25 mouse cellular contexts compared by ENCODE assay signal in genomic region chr1:95748940-95749339, GRCm38 (mm10).
DNase-seq lines count a peak whose midpoint lies in the region; ATAC-seq and TF ChIP-seq lines count a peak whose summit lies in the region.
"Had no signal": no experiment of that assay in that cellular context is flagged by ENCODE, and none has a peak within 500 bp of the region (broad histone marks: within the 10 kb centered on the region; RNA-seq: fewer than 3 reads in every experiment).

No protein-coding gene starts in this region.

- 88% methylated on average over 1 of the region's 1 CpGs for WGBS in heart, adult 2 months
- WGBS in embryonic facial prominence, embryonic 10.5 days = 86% methylated on average over 1 of the region's 1 CpGs

- peak; percentile 73 for DNase-seq in MEL (ENCODE audit: low read depth, low spot score)
- no peak for DNase-seq in heart, adult 2 months
- no peak for DNase-seq in embryonic facial prominence, embryonic 10.5 days (ENCODE audit: low spot score)
- DNase-seq in layer of hippocampus, postnatal 25 days (ENCODE audit: extremely low spot score in 1 of 2, low spot score in 1 of 2) = no peak
- DNase-seq: adrenal gland, postnatal 10 days; adrenal gland, postnatal 36 days; cerebellum, adult 2 months; cerebellum, adult 9-11 months; cerebellum, postnatal 25 days; embryo, embryonic 11 days; forebrain, postnatal 0 days; gastrocnemius, postnatal 25 days; heart, postnatal 10 days; heart, postnatal 36 days; kidney, adult 2 months had no signal

- TF ChIP-seq RAD21 in MEL (IDR thresholded peaks at IDR 0.05; ENCODE audit: low read depth, low read length) = no peak

- H3K4me3 ChIP-seq in MEL (ENCODE audit: control insufficient read depth in 1 of 2, insufficient read depth in 1 of 2, low read depth in 2 of 2, low read length in 2 of 2) = no peak overlapping the region
- H3K4me3 ChIP-seq in heart, adult 2 months = no peak overlapping the region
- no peak overlapping the region for H3K4me3 ChIP-seq in embryonic facial prominence, embryonic 10.5 days
- H3K4me3 ChIP-seq: forebrain, embryonic 10.5 days; heart, embryonic 12.5 days; heart, embryonic 15.5 days; hindbrain, embryonic 12.5 days; hindbrain, embryonic 15.5 days had no signal

- TF ChIP-seq EP300 in MEL (IDR thresholded peaks at IDR 0.05; ENCODE audit: low read depth in 1 of 2, low read length in 2 of 2) = peak; percentile 96 to 99
- no peak for TF ChIP-seq EP300 in heart, adult 2 months (IDR thresholded peaks at IDR 0.05; ENCODE audit: insufficient read depth, low read depth, low read length)

- TF ChIP-seq CTCF in MEL (IDR thresholded peaks at IDR 0.05 in 2 of 3, conservative IDR thresholded peaks at IDR 0.05 in 1 of 3; ENCODE audit: control insufficient read depth in 1 of 3, insufficient read depth in 1 of 3, low read depth in 2 of 3, low read length in 3 of 3, poor library complexity in 1 of 3, severe bottlenecking in 1 of 3) = no peak
- TF ChIP-seq CTCF in heart, adult 2 months (IDR thresholded peaks at IDR 0.05) = no peak

- no peak for TF ChIP-seq POLR2A in MEL (IDR thresholded peaks at IDR 0.05; ENCODE audit: control insufficient read depth in 1 of 2, insufficient read depth in 1 of 2, low read depth in 1 of 2, low read length in 2 of 2, poor library complexity in 1 of 2)
- TF ChIP-seq POLR2A in heart, adult 2 months (IDR thresholded peaks at IDR 0.05; ENCODE audit: insufficient read depth, low read depth, low read length) = no peak

- peaks cover 30 to 49% of the 10 kb centered on the region in 2 experiments for H3K4me1 ChIP-seq in MEL (ENCODE audit: control insufficient read depth in 1 of 2, insufficient read depth in 2 of 2, low read length in 2 of 2)
- no peaks in the 10 kb centered on the region for H3K4me1 ChIP-seq in heart, adult 2 months (ENCODE audit: control insufficient read depth, insufficient read depth, low read length)
- no peaks in the 10 kb centered on the region for H3K4me1 ChIP-seq in embryonic facial prominence, embryonic 10.5 days
- H3K4me1 ChIP-seq: forebrain, embryonic 10.5 days; heart, embryonic 12.5 days; heart, embryonic 15.5 days; hindbrain, embryonic 12.5 days; hindbrain, embryonic 15.5 days had no signal

- intact Hi-C loops in heart, adult 2 months (cut with DNase I) = no loop called here

- H3K36me3 ChIP-seq in MEL (ENCODE audit: control insufficient read depth in 1 of 2, insufficient read depth in 2 of 2, low read length in 2 of 2) = peaks cover 0 to 54% of the 10 kb centered on the region in 2 experiments; a peak in 2 of 4 replicates
- H3K36me3 ChIP-seq in heart, adult 2 months (ENCODE audit: control insufficient read depth, insufficient read depth, low read length) = no peaks in the 10 kb centered on the region
- no peaks in the 10 kb centered on the region for H3K36me3 ChIP-seq in embryonic facial prominence, embryonic 10.5 days (replicated peaks)
- H3K36me3 ChIP-seq: forebrain, embryonic 10.5 days; heart, embryonic 12.5 days; heart, embryonic 15.5 days; hindbrain, embryonic 12.5 days; hindbrain, embryonic 15.5 days had no signal

- peak; percentile 92 for ATAC-seq in granulocyte monocyte progenitor cell, adult 5-6 weeks (replicated peaks; ENCODE audit: poor library complexity, severe bottlenecking)
- ATAC-seq in megakaryocyte progenitor cell, adult 5-6 weeks (replicated peaks; ENCODE audit: poor library complexity) = peak; percentile 70
- ATAC-seq: activated CD4-positive, CD25-positive, alpha-beta regulatory T cell, adult 4 months; forebrain, embryonic 14.5 days; forebrain, postnatal 0 days; intestine, postnatal 0 days had no signal

- no peaks in the 10 kb centered on the region for H3K27me3 ChIP-seq in MEL (ENCODE audit: control insufficient read depth in 1 of 2, insufficient read depth in 2 of 2, low read length in 2 of 2)
- no peaks in the 10 kb centered on the region for H3K27me3 ChIP-seq in heart, adult 2 months (ENCODE audit: control insufficient read depth, insufficient read depth, low read length)
- no peaks in the 10 kb centered on the region for H3K27me3 ChIP-seq in embryonic facial prominence, embryonic 10.5 days (replicated peaks; ENCODE audit: low read depth, poor library complexity, severe bottlenecking)
- H3K27me3 ChIP-seq: heart, embryonic 12.5 days; heart, embryonic 15.5 days; hindbrain, embryonic 12.5 days; hindbrain, embryonic 15.5 days had no signal

- no peak overlapping the region for H3K9ac ChIP-seq in MEL (ENCODE audit: control insufficient read depth, low read depth, low read length, poor library complexity, severe bottlenecking)
- no peak overlapping the region for H3K9ac ChIP-seq in heart, adult 2 months (ENCODE audit: low read depth, low read length)
- H3K9ac ChIP-seq: forebrain, postnatal 0 days; heart, embryonic 12.5 days; heart, embryonic 15.5 days; hindbrain, embryonic 12.5 days; hindbrain, embryonic 15.5 days had no signal

- peak overlapping the region; percentile 73 for H3K27ac ChIP-seq in MEL (ENCODE audit: control insufficient read depth, low read depth, low read length)
- H3K27ac ChIP-seq in heart, adult 2 months = no peak overlapping the region
- H3K27ac ChIP-seq in embryonic facial prominence, embryonic 10.5 days (replicated peaks) = no peak overlapping the region
- H3K27ac ChIP-seq: forebrain, embryonic 10.5 days; heart, embryonic 15.5 days; hindbrain, embryonic 12.5 days; hindbrain, embryonic 15.5 days had no signal

- H3K79me2 ChIP-seq in MEL (ENCODE audit: control insufficient read depth, insufficient read depth, low read length, poor library complexity) = no peaks in the 10 kb centered on the region
- no peaks in the 10 kb centered on the region for H3K79me2 ChIP-seq in heart, adult 2 months (replicated peaks; ENCODE audit: control insufficient read depth, insufficient read depth, low read length)

- no peaks in the 10 kb centered on the region for H3K9me3 ChIP-seq in MEL (replicated peaks; ENCODE audit: insufficient read depth, low read length)
- H3K9me3 ChIP-seq in embryonic facial prominence, embryonic 10.5 days = no peaks in the 10 kb centered on the region
- H3K9me3 ChIP-seq: forebrain, embryonic 10.5 days; heart, embryonic 12.5 days; heart, embryonic 15.5 days; hindbrain, embryonic 12.5 days; hindbrain, embryonic 15.5 days had no signal

TF ChIP-seq in MEL, 35 proteins besides CTCF, POLR2A, EP300 and RAD21 (continues in another document):
- 0 out of 2 replicates have a peak, but pooled peaks have one; percentile 35 for TF ChIP-seq TBP (IDR thresholded peaks at IDR 0.05; ENCODE audit: low read depth, low read length)
- peak; percentile 90 for TF ChIP-seq ETS1 (IDR thresholded peaks at IDR 0.05; ENCODE audit: low read depth, low read length)
- no peak for TF ChIP-seq SMC3 (IDR thresholded peaks at IDR 0.05; ENCODE audit: low read depth, low read length)
- peak; percentile 32; the same call in 1 of the 2 replicates for TF ChIP-seq MXI1 (IDR thresholded peaks at IDR 0.05; ENCODE audit: low read depth, low read length)
- TF ChIP-seq HCFC1 (IDR thresholded peaks at IDR 0.05; ENCODE audit: low read depth, low read length) = no peak
- no peak for TF ChIP-seq USF1 (IDR thresholded peaks at IDR 0.05; ENCODE audit: low read depth, low read length)
- peak; percentile 67 for TF ChIP-seq SIN3A (IDR thresholded peaks at IDR 0.05; ENCODE audit: low read length)
- TF ChIP-seq ELF1 (IDR thresholded peaks at IDR 0.05; ENCODE audit: low read depth, low read length) = no peak
- TF ChIP-seq GATA1 (IDR thresholded peaks at IDR 0.05; ENCODE audit: low read depth, low read length) = peak; percentile 97
- TF ChIP-seq MAZ (IDR thresholded peaks at IDR 0.05; ENCODE audit: low read depth, low read length) = peak; percentile 74; the same call in 1 of the 2 replicates
- TF ChIP-seq CHD2 (IDR thresholded peaks at IDR 0.05; ENCODE audit: low read length) = peak; percentile 20; the same call in 1 of the 2 replicates
- TF ChIP-seq RCOR1 (IDR thresholded peaks at IDR 0.05; ENCODE audit: low read depth, low read length) = peak; percentile 98
- TF ChIP-seq MYB (IDR thresholded peaks at IDR 0.05; ENCODE audit: low read depth, low read length) = 0 out of 2 replicates have a peak, but pooled peaks have one; percentile 40
- no peak for TF ChIP-seq POLR2AphosphoS5 (IDR thresholded peaks at IDR 0.05; ENCODE audit: borderline replicate concordance, low read depth, low read length)
- TF ChIP-seq NRF1 (IDR thresholded peaks at IDR 0.05; ENCODE audit: insufficient read depth, low read depth, low read length, poor library complexity, severe bottlenecking) = no peak
- TF ChIP-seq CHD1 (IDR thresholded peaks at IDR 0.05; ENCODE audit: low read depth, low read length) = no peak
- peak; percentile 46; the same call in 1 of the 2 replicates for TF ChIP-seq BHLHE40 (IDR thresholded peaks at IDR 0.05; ENCODE audit: borderline replicate concordance, low read depth, low read length)
- TF ChIP-seq MAX (IDR thresholded peaks at IDR 0.05; ENCODE audit: low read length) = no peak
- TF ChIP-seq TCF12 (IDR thresholded peaks at IDR 0.05; ENCODE audit: low read depth, low read length) = peak; percentile 95
- no peak for TF ChIP-seq E2F4 (IDR thresholded peaks at IDR 0.05; ENCODE audit: borderline replicate concordance, low read depth, low read length)
- TF ChIP-seq MEF2A (IDR thresholded peaks at IDR 0.05; ENCODE audit: extremely low read depth, insufficient replicate concordance, low read depth, low read length, poor library complexity, severe bottlenecking) = no peak
- TF ChIP-seq KAT2A (conservative IDR thresholded peaks at IDR 0.05; ENCODE audit: low read depth, low read length) = no peak
- no peak for TF ChIP-seq POLR2AphosphoS2 (IDR thresholded peaks at IDR 0.05; ENCODE audit: low read length)
- TF ChIP-seq TAL1 (IDR thresholded peaks at IDR 0.05; ENCODE audit: low read length) = peak; percentile 81
- TF ChIP-seq NELFE (IDR thresholded peaks at IDR 0.05; ENCODE audit: low read depth, low read length) = no peak
- peak; percentile 64; the same call in 1 of the 2 replicates for TF ChIP-seq MAFK (IDR thresholded peaks at IDR 0.05; ENCODE audit: borderline replicate concordance, low read depth, low read length)
- no peak for TF ChIP-seq USF2 (IDR thresholded peaks at IDR 0.05; ENCODE audit: borderline replicate concordance in 1 of 2, insufficient read depth in 1 of 2, low read depth in 1 of 2, low read length in 2 of 2)
- TF ChIP-seq ZMIZ1 (IDR thresholded peaks at IDR 0.05; ENCODE audit: low read depth, low read length) = no peak
- TF ChIP-seq MYC (IDR thresholded peaks at IDR 0.05; ENCODE audit: low read depth, low read length) = 0 out of 2 replicates have a peak, but pooled peaks have one; percentile 48
- TF ChIP-seq JUND (IDR thresholded peaks at IDR 0.05; ENCODE audit: low read depth, low read length) = no peak
- TF ChIP-seq UBTF (IDR thresholded peaks at IDR 0.05; ENCODE audit: borderline replicate concordance, insufficient read depth, low read depth, low read length) = no peak
- TF ChIP-seq ZNF384 (IDR thresholded peaks at IDR 0.05; ENCODE audit: low read depth, low read length) = no peak
- no peak for TF ChIP-seq ZKSCAN1 (IDR thresholded peaks at IDR 0.05; ENCODE audit: low read depth, low read length)
